Mouse (Mus musculus): ENCODE data around the gene Cstb. TPM values are rescaled to one million over a fixed set of nuclear protein-coding genes. Genes with fewer than 3 reads are reported as not detected.

The Cstb gene
- polyA plus RNA-seq, 1 experiment from 2014 or later = 222 TPM

- ATAC-seq (replicated peaks; ENCODE audit: extremely low read depth, insufficient read depth, low FRiP score) = no peak
- Histone ChIP-seq H3K9me3 (replicated peaks; ENCODE audit: control insufficient read depth, low read length) (no peaks in the 10 kb centered on the region), H3K4me1 (ENCODE audit: control insufficient read depth, insufficient read depth, low read length) (no peaks in the 10 kb centered on the region), H3K27me3 (ENCODE audit: control insufficient read depth, insufficient read depth, low read length) (no peaks in the 10 kb centered on the region), H3K36me3 (ENCODE audit: control insufficient read depth, insufficient read depth) (no peaks in the 10 kb centered on the region), H3K9ac (ENCODE audit: low read length) (no peak overlapping the region), H3K27ac (ENCODE audit: low read length) (no peak overlapping the region), H3K4me3 (ENCODE audit: low read length) (no peak overlapping the region), H3K4me2 (ENCODE audit: low read depth, low read length) (no peak overlapping the region)
- 76% methylated on average over 3 of the region's 3 CpGs for WGBS
Measured at GRCm38 (mm10) chr10:78472046-78472445, 46.6 kb downstream of the Cstb start.

GRCm38 (mm10) chr10:78473434-78473833 is 48.0 kb downstream of the Cstb start:
- 42% methylated on average over 5 of the region's 5 CpGs for WGBS
- Histone ChIP-seq H3K9ac (ENCODE audit: low read length) (no peak overlapping the region), H3K27ac (ENCODE audit: low read length) (no peak overlapping the region), H3K36me3 (ENCODE audit: control insufficient read depth, insufficient read depth) (no peaks in the 10 kb centered on the region), H3K4me1 (ENCODE audit: control insufficient read depth, insufficient read depth, low read length) (no peaks in the 10 kb centered on the region), H3K27me3 (ENCODE audit: control insufficient read depth, insufficient read depth, low read length) (no peaks in the 10 kb centered on the region), H3K9me3 (replicated peaks; ENCODE audit: control insufficient read depth, low read length) (no peaks in the 10 kb centered on the region), H3K4me2 (ENCODE audit: low read depth, low read length) (no peak overlapping the region), H3K4me3 (ENCODE audit: low read length) (no peak overlapping the region)
- no peak for ATAC-seq (replicated peaks; ENCODE audit: extremely low read depth, insufficient read depth, low FRiP score)

GRCm38 (mm10) chr10:78474759-78475158 is 49.3 kb downstream of the Cstb start:
- H3K4me1 ChIP-seq (ENCODE audit: control insufficient read depth, insufficient read depth, low read length) = no peaks in the 10 kb centered on the region
- no peak overlapping the region for H3K9ac ChIP-seq (ENCODE audit: low read length)
- no peaks in the 10 kb centered on the region for H3K36me3 ChIP-seq (ENCODE audit: control insufficient read depth, insufficient read depth)
- no peak overlapping the region for H3K4me3 ChIP-seq (ENCODE audit: low read length)
- no peaks in the 10 kb centered on the region for H3K9me3 ChIP-seq (replicated peaks; ENCODE audit: control insufficient read depth, low read length)
- 46% methylated on average over 8 of the region's 8 CpGs for WGBS
- no peak for ATAC-seq (replicated peaks; ENCODE audit: extremely low read depth, insufficient read depth, low FRiP score)
- H3K4me2 ChIP-seq (ENCODE audit: low read depth, low read length) = no peak overlapping the region
- no peaks in the 10 kb centered on the region for H3K27me3 ChIP-seq (ENCODE audit: control insufficient read depth, insufficient read depth, low read length)
- no peak overlapping the region for H3K27ac ChIP-seq (ENCODE audit: low read length)

GRCm38 (mm10) chr10:78476821-78477220 is 51.4 kb downstream of the Cstb start:
- no peaks in the 10 kb centered on the region for H3K36me3 ChIP-seq (ENCODE audit: control insufficient read depth, insufficient read depth)
- H3K27ac ChIP-seq (ENCODE audit: low read length) = no peak overlapping the region
- peaks cover 3% of the 10 kb centered on the region; the same call in 1 of the 2 replicates for H3K4me1 ChIP-seq (ENCODE audit: control insufficient read depth, insufficient read depth, low read length)
- no peak for ATAC-seq (replicated peaks; ENCODE audit: extremely low read depth, insufficient read depth, low FRiP score)
- WGBS = 65% methylated on average over 4 of the region's 4 CpGs
- H3K9me3 ChIP-seq (replicated peaks; ENCODE audit: control insufficient read depth, low read length) = no peaks in the 10 kb centered on the region
- no peak overlapping the region for H3K9ac ChIP-seq (ENCODE audit: low read length)
- H3K4me3 ChIP-seq (ENCODE audit: low read length) = no peak overlapping the region
- H3K4me2 ChIP-seq (ENCODE audit: low read depth, low read length) = no peak overlapping the region
- H3K27me3 ChIP-seq (ENCODE audit: control insufficient read depth, insufficient read depth, low read length) = no peaks in the 10 kb centered on the region

Small RNAs within 50 kb of the gene (microRNA-seq; reads per million reads assigned to microRNA genes)
- gene Mir6410 (not detected), gene Mir6907 (not detected), gene Mir6908 (not detected)

Other genes starting within 250 kb of the Cstb start
- gene Pwp2, start 240.5 kb upstream of the Cstb start, polyA plus RNA-seq (2015; fragmentation: Nextera tagmentation; extraction: Ambion mirVana) = 12.4 and 12.6 TPM in 2 replicates
- gene Trappc10, start 181.0 kb upstream of the Cstb start, polyA plus RNA-seq (2015; fragmentation: Nextera tagmentation; extraction: Ambion mirVana) = 7.0 and 11.9 TPM in 2 replicates
- 56.6 and 69.5 TPM in 2 replicates for gene Agpat3, start 73.2 kb upstream of the Cstb start, polyA plus RNA-seq (2015; fragmentation: Nextera tagmentation; extraction: Ambion mirVana)
- 244 and 285 TPM in 2 replicates for gene Rrp1, start 12.6 kb upstream of the Cstb start, polyA plus RNA-seq (2015; fragmentation: Nextera tagmentation; extraction: Ambion mirVana)
- 7.8 and 8.8 TPM in 2 replicates for gene Pdxk, start 39.3 kb downstream of the Cstb start, polyA plus RNA-seq (2015; fragmentation: Nextera tagmentation; extraction: Ambion mirVana)
- gene Olfr1358, start 91.8 kb downstream of the Cstb start, polyA plus RNA-seq (2015; fragmentation: Nextera tagmentation; extraction: Ambion mirVana) = not detected in 2 replicates
- 94.5 and 96.4 TPM in 2 replicates for gene Ilvbl, start 148.7 kb downstream of the Cstb start, polyA plus RNA-seq (2015; fragmentation: Nextera tagmentation; extraction: Ambion mirVana)
- gene Syde1, start 166.3 kb downstream of the Cstb start, polyA plus RNA-seq (2015; fragmentation: Nextera tagmentation; extraction: Ambion mirVana) = 10.8 and 12.2 TPM in 2 replicates
- not detected in 2 replicates for gene Olfr1357, start 192.4 kb downstream of the Cstb start, polyA plus RNA-seq (2015; fragmentation: Nextera tagmentation; extraction: Ambion mirVana)